Mouse (Mus musculus) liver, postnatal 0 days (tissue): ENCODE measurements at regions not wholly inside any gene's neighbourhood (a gene's known extent, or its start where the extent isn't known, plus 50 kb on each side); places are given as distances from the start of the nearest gene placed in this dataset.

Experiments
- ATAC-seq: fragments of 200-750 bp; cut with Nextera tagmentation; 2 replicates; pipeline ENCODE4 v1.8.0; 2017; ENCODE audit warnings: mild to moderate bottlenecking, moderate library complexity
- DNase-seq: peaks from one replicate; pipeline ENCODE4 v3.0.0-alpha.2; 2016
- H3K27ac ChIP-seq: fragments of 300-500 bp; sonication (generic); 2 replicates; pipeline ENCODE4 v1.5.1; 2014; ENCODE audit warnings: antibody characterized with exemption, moderate library complexity, mild to moderate bottlenecking, low read depth
- H3K27me3 ChIP-seq: fragments of 300-500 bp; sonication (generic); 2 replicates; pipeline ENCODE4 v1.6.1; 2014; ENCODE audit warnings: low read length, control low read depth, mixed read lengths; ENCODE audit not compliant: insufficient read depth
- H3K36me3 ChIP-seq: fragments of 300-500 bp; sonication (generic); replicated peaks from 2 replicates; pipeline ENCODE4 v1.6.1; 2014; ENCODE audit warnings: mild to moderate bottlenecking, control low read depth, low read length, moderate library complexity, mixed read lengths; ENCODE audit not compliant: insufficient read depth
- H3K4me1 ChIP-seq: fragments of 300-500 bp; sonication (generic); 2 replicates; pipeline ENCODE4 v1.6.1; 2014; ENCODE audit warnings: antibody characterized with exemption, mild to moderate bottlenecking, control low read depth; ENCODE audit not compliant: insufficient read depth
- H3K4me2 ChIP-seq: fragments of 300-500 bp; sonication (generic); 2 replicates; pipeline ENCODE4 v1.6.1; 2014; ENCODE audit warnings: low read depth, mild to moderate bottlenecking, low read length, moderate library complexity, mixed read lengths
- H3K4me3 ChIP-seq: fragments of 300-500 bp; sonication (generic); 2 replicates; pipeline ENCODE4 v1.5.1; 2014; ENCODE audit warnings: low read depth, low read length
- H3K9ac ChIP-seq: fragments of 300-500 bp; sonication (generic); replicated peaks from 2 replicates; pipeline ENCODE4 v1.6.1; 2014; ENCODE audit warnings: mild to moderate bottlenecking, moderate library complexity
- H3K9me3 ChIP-seq: fragments of 300-500 bp; sonication (generic); 2 replicates; pipeline ENCODE4 v1.6.1; 2016; ENCODE audit warnings: mild to moderate bottlenecking, control low read depth, low read length, mixed read lengths
- CTCF ChIP-seq: sonication (generic); IDR thresholded peaks from 2 replicates; pipeline ENCODE4 v1.5.1; 2016; ENCODE audit warnings: antibody characterized with exemption, low read depth
- EP300 ChIP-seq: IDR thresholded peaks from 2 replicates; pipeline ENCODE4 v1.6.1; 2016; ENCODE audit warnings: antibody characterized with exemption, low read depth, mild to moderate bottlenecking
- WGBS: fragments of 180-500 bp; shearing (Covaris S2); extraction: QIAGEN DNeasy Blood & Tissue Kit; methylation state at CpG from one replicate; pipeline ENCODE4 v1.1.7; 2014; ENCODE audit not compliant: insufficient replicate concordance; 5-methylcytosine and 5-hydroxymethylcytosine counted together

DNA sequence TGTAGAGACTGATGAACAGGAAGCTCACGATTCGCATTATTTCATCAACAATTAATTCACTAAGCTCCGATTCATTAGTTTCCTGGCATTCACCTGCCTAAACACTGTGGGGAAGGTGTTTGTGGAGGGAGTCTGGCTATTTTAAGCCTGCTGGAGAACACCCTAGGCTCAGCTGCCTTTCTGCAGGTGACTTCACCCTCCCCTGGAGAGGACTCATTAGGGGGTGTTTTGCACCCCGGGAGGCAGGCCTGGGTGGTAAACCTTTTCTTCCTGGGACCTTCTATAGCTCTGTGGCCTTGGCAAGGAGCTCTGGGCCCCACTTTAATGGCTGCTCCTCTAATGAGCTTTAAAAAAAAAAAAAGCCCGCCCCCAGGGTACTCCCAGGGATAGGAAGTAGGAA lies 55.4 kb upstream of the Bnc1 start:
- Histone ChIP-seq H3K9me3 (no peaks in the 10 kb centered on the region), H3K36me3 (no peaks in the 10 kb centered on the region), H3K4me3 (no peak overlapping the region), H3K27me3 (no peaks in the 10 kb centered on the region), H3K4me1 (no peaks in the 10 kb centered on the region), H3K4me2 (no peak overlapping the region), H3K27ac (no peak overlapping the region), H3K9ac (no peak overlapping the region)
- TF ChIP-seq EP300 (no peak), CTCF (no peak)
- 74% methylated on average over 5 of the region's 5 CpGs for WGBS
- no peak for ATAC-seq
- no peak for DNase-seq

DNA sequence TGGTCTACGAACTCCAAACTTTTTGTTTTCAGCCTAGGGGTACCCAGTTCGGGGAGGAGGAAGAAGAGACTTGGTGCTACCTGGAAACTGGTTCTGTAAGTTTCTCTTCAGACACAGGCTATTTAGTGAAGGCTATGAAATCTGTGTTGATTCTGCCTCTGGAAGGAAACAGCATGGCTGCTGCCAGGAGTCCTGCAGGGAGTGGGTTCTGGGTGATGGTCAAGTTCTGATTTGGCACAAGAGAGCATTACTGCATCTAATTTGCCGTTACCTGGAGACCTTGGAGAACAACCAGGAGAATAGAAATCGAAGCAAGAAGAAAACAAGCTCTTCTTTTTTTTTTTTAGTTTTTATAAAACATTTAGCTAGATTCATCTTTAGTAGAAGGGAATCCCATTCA lies 61.3 kb upstream of the Bnc1 start:
- DNase-seq: no peak
- H3K9me3 ChIP-seq: no peaks in the 10 kb centered on the region
- H3K27ac ChIP-seq: no peak overlapping the region
- no peak overlapping the region for H3K9ac ChIP-seq
- H3K36me3 ChIP-seq: no peaks in the 10 kb centered on the region
- H3K4me1 ChIP-seq: no peaks in the 10 kb centered on the region
- WGBS: 72% methylated on average over 4 of the region's 4 CpGs
- H3K27me3 ChIP-seq: 0 out of 2 replicates have a peak, but pooled peaks cover 4% of the 10 kb centered on the region
- no peak for TF ChIP-seq CTCF
- no peak for TF ChIP-seq EP300
- H3K4me3 ChIP-seq: no peak overlapping the region
- no peak for ATAC-seq
- H3K4me2 ChIP-seq: no peak overlapping the region

DNA sequence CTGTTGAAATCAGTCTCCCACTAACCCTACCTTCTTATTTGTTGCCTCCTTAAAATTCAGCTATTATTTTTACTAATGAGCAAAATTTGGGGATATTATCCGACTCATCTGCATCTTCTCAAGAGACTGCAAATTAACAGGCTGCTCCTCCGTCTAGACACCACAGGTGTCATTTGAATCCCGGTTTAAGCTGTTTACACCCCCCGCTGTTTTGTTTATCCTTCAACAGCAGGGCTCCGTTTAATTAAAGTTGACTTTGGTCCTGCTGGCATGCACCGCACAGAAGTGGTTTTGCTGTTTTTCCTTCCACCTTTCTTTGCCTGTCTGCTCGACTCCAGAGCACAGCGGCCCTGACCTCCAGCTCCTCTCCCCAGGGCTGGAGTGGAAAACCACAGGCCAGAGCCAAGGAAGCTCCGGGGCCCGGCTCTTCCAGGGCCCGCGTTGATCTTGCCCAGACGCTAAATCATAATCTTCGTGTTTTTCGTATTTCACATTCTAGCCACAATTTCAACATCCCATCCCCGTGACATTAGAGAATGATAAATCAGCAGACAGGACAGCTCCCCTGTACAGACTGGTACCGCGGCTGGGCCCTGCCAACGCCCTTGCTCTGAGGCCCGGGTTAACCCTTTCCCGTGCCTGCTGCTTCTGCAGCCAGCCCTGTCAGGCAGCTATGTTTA lies 64.6 kb upstream of the Bnc1 start:
- no peaks in the 10 kb centered on the region for H3K4me1 ChIP-seq
- WGBS: 12% methylated on average over 21 of the region's 21 CpGs
- H3K27me3 ChIP-seq: 0 out of 2 replicates have a peak, but pooled peaks cover 4% of the 10 kb centered on the region
- DNase-seq (no peak), ATAC-seq (no peak)
- H3K4me2 ChIP-seq: no peak overlapping the region
- TF ChIP-seq CTCF: no peak
- no peak for TF ChIP-seq EP300
- no peak overlapping the region for H3K9ac ChIP-seq
- no peak overlapping the region for H3K4me3 ChIP-seq
- H3K27ac ChIP-seq: no peak overlapping the region
- H3K36me3 ChIP-seq: no peaks in the 10 kb centered on the region
- no peaks in the 10 kb centered on the region for H3K9me3 ChIP-seq

DNA sequence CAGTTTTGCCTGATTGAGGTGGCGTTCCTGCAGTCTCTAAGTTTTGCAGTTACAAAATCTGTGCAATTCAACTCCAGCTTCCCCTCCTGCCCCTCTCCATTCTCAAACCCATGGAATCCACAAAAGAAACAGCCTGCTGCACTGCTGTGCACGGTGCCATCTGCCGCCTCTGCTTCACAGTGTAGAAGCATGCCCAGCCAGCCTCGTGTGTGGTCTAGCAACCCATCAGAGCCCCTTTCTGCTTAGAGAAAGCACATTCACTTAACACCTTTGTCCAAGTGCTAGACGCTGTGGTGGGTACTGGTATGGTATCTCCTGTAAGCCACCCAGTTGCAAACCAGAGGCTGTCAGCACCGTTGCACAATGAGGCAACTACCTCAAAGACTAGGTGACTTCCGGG lies 71.3 kb upstream of the Bnc1 start:
- Histone ChIP-seq H3K4me2 (no peak overlapping the region), H3K36me3 (no peaks in the 10 kb centered on the region), H3K9ac (no peak overlapping the region), H3K4me1 (no peaks in the 10 kb centered on the region), H3K27me3 (no peaks in the 10 kb centered on the region), H3K4me3 (no peak overlapping the region), H3K9me3 (no peaks in the 10 kb centered on the region), H3K27ac (no peak overlapping the region)
- TF ChIP-seq EP300: no peak
- no peak for TF ChIP-seq CTCF
- ATAC-seq (no peak), DNase-seq (no peak)
- WGBS: 49% methylated on average over 7 of the region's 7 CpGs

DNA sequence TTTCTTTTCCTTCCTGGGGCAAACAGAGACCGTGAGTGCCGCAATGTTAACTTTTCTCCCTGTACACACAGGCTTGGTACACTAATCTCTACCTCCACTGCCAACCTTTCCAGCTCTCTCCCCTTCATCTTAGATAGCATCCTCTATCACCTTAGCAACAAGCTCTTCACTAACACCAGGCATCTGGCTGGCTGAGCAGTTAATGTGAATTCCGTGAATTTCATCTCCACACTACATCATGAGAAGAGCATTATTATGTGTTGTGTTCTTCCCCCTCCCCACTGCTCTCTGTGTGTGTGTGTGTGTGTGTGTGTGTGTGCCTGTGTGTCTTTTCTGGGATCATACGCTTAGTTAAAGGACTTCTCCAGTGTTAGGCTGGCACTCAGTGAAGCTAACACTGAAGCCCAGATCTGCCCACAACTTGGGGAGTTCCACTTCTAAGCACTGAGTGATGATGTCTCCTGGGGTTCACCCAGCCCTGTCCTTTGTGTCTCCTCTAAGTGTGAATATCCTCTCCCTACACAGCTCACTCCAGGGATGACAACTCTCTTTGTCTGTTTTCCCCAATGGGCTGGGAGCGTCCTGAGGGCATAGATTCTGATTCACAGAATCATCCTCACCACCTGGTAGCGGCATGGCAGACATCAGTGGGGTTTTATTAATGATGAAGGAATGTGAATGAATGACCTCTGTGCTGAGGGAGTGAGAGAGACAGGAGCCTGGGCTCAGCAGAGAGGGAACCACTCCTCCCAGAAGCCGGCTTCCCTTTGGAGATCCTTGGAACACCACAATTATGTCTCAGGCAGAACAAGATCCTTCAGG lies 77.7 kb upstream of the Bnc1 start:
- H3K4me3 ChIP-seq: no peak overlapping the region
- H3K9ac ChIP-seq: no peak overlapping the region
- no peak for DNase-seq
- H3K27ac ChIP-seq: no peak overlapping the region
- H3K4me1 ChIP-seq: no peaks in the 10 kb centered on the region
- 79% methylated on average over 7 of the region's 7 CpGs for WGBS
- H3K4me2 ChIP-seq: no peak overlapping the region
- H3K9me3 ChIP-seq: no peaks in the 10 kb centered on the region
- H3K36me3 ChIP-seq: no peaks in the 10 kb centered on the region
- H3K27me3 ChIP-seq: no peaks in the 10 kb centered on the region
- ATAC-seq: no peak
- TF ChIP-seq CTCF: no peak
- TF ChIP-seq EP300: no peak

DNA sequence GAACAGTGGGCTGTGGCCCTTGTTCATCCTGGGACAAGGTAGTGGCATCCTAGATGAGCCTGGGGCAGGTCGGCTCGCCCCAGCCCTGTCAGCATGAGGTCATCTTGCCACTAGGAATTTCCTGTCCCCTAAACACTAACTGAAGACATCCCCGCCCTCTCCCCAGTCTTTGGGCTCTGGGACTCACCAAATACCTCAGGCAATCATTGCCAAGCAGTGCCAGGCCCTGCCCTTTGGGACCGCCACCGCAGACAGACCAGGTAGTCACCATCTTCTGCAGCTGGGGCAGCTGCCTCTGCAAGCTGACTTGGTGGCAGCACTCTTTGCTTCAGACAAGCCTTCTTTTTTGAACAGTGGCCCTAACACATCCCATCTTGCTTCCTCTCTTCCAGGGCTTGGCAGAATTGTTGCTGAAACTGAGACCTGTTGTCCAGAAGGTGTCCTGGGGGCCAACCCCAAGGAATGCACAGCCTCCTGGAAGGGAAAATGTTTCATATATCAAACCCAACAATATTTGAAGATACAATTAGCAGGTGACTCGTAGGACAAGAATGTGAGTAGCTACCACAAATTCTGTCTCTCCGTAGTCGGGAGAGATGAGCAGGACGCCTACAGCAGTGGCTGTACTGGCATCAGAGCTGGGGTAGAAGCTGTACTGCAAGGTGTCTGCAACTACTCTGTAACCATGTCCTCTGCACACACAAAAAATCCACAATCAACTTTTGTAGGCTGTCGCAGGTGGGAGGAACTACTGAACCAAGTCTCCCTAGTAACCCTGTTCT lies 79.0 kb upstream of the Bnc1 start:
- no peak for ATAC-seq
- Histone ChIP-seq H3K27ac (no peak overlapping the region), H3K9ac (no peak overlapping the region), H3K4me2 (no peak overlapping the region), H3K4me1 (no peaks in the 10 kb centered on the region), H3K27me3 (no peaks in the 10 kb centered on the region), H3K9me3 (no peaks in the 10 kb centered on the region), H3K36me3 (no peaks in the 10 kb centered on the region), H3K4me3 (no peak overlapping the region)
- no peak for DNase-seq
- 69% methylated on average over 10 of the region's 10 CpGs for WGBS
- TF ChIP-seq EP300: no peak
- no peak for TF ChIP-seq CTCF
